Mouse (Mus musculus) cerebellum, adult 11-12 months (tissue): ENCODE measurements around the gene Lsg1.

ENCODE experiments used
- DNase-seq: peaks from one replicate; pipeline ENCODE4 v3.0.0; 2022

Lsg1 gene

GRCm38 (mm10) chr16:30549966-30550747 lies 37.2 kb downstream of the Lsg1 start:
- peak; percentile 58 for DNase-seq

- DNase-seq = no peak
These were observed 37.9 kb downstream of the Lsg1 start for GRCm38 (mm10) chr16:30549516-30549915.

GRCm38 (mm10) chr16:30548291-30548690 lies 39.1 kb downstream of the Lsg1 start:
- DNase-seq = no peak

GRCm38 (mm10) chr16:30544693-30545092 lies 42.7 kb downstream of the Lsg1 start:
- DNase-seq = no peak

- no peak for DNase-seq
These were observed 44.0 kb downstream of the Lsg1 start for GRCm38 (mm10) chr16:30543386-30543785.

- DNase-seq = no peak
These were observed 44.6 kb downstream of the Lsg1 start for GRCm38 (mm10) chr16:30542826-30543225.

GRCm38 (mm10) chr16:30540107-30541001 lies 47.0 kb downstream of the Lsg1 start:
- DNase-seq = no peak

GRCm38 (mm10) chr16:30539433-30539832 lies 48.0 kb downstream of the Lsg1 start:
- DNase-seq = no peak

- no peak for DNase-seq
These were observed 52.3 kb downstream of the Lsg1 start for GRCm38 (mm10) chr16:30535075-30535474.

- no peak for DNase-seq
These were observed 53.8 kb downstream of the Lsg1 start for GRCm38 (mm10) chr16:30533592-30533991.

- no peak for DNase-seq
These were observed 54.5 kb downstream of the Lsg1 start for GRCm38 (mm10) chr16:30532929-30533328.

- no peak for DNase-seq
These were observed 55.5 kb downstream of the Lsg1 start for GRCm38 (mm10) chr16:30531761-30532406.

GRCm38 (mm10) chr16:30530815-30531214 lies 56.6 kb downstream of the Lsg1 start:
- no peak for DNase-seq

- no peak for DNase-seq
These were observed 59.0 kb downstream of the Lsg1 start for GRCm38 (mm10) chr16:30528386-30528785.

GRCm38 (mm10) chr16:30527889-30528288 lies 59.5 kb downstream of the Lsg1 start:
- no peak for DNase-seq

GRCm38 (mm10) chr16:30525756-30526155 lies 61.6 kb downstream of the Lsg1 start:
- no peak for DNase-seq

GRCm38 (mm10) chr16:30524481-30524880 lies 62.9 kb downstream of the Lsg1 start:
- no peak for DNase-seq

- DNase-seq = no peak
These were observed 65.0 kb downstream of the Lsg1 start for GRCm38 (mm10) chr16:30522253-30522940.

- no peak for DNase-seq
These were observed 66.2 kb downstream of the Lsg1 start for GRCm38 (mm10) chr16:30521147-30521546.

- DNase-seq = no peak
These were observed 67.0 kb downstream of the Lsg1 start for GRCm38 (mm10) chr16:30520361-30520823.

GRCm38 (mm10) chr16:30518635-30519034 lies 68.8 kb downstream of the Lsg1 start:
- DNase-seq = no peak

- no peak for DNase-seq
These were observed 69.6 kb downstream of the Lsg1 start for GRCm38 (mm10) chr16:30517666-30518283.
